Mouse (Mus musculus): ENCODE results near the gene Olfr1480. TPM values are rescaled to one million over a fixed set of nuclear protein-coding genes. Genes with fewer than 3 reads are reported as not detected.

Olfr1480 gene
- not detected in 2 replicates for polyA plus RNA-seq (2012; rRNA removed)

GRCm38 (mm10) chr19:13527613-13528012 lies at the start of gene Olfr1480:
Gene Olfr1480, plus strand, starts transcription at chr19:13527913.
- no peak within 1 kb of the TSS for H3K4me3 ChIP-seq (ENCODE audit: control insufficient read depth, low read depth, low read length)
- no peaks in the 10 kb centered on the region for H3K4me1 ChIP-seq (ENCODE audit: control insufficient read depth, insufficient read depth, low read length)
- no peaks in the 10 kb centered on the region for H3K36me3 ChIP-seq (ENCODE audit: control insufficient read depth, insufficient read depth, low read length)
- H3K27ac ChIP-seq (ENCODE audit: control insufficient read depth, insufficient read depth, low read depth, low read length), result no peak within 1 kb of the TSS
- no peaks in the 10 kb centered on the region for H3K27me3 ChIP-seq (ENCODE audit: control insufficient read depth, insufficient read depth, low read length)
- no peak for TF ChIP-seq POLR2A (IDR thresholded peaks at IDR 0.05; ENCODE audit: control insufficient read depth, low read depth, low read length)

DNA sequence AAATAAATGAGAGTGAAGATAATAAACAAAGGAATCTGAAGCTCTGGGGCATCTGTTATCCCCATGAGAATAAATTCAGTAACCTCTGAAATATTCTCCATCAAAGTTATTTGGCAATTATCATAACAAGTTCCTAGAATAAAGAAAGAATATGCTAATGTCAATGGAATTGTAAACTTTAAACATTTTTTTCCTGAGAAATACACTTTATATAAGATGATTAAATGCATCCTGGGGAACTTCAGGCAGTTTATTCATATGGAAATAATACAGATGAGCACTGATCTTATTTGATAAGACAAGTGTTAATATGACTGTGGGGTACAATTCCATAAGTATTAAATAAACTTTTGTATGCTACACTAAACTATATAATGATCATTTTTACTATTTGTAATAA lies 47.6 kb upstream of the Olfr1480 start, which contains the start of gene Olfr1475:
Gene Olfr1475, minus strand, starts transcription at position 101 of the 400 bp plus-strand sequence.
- no peak for TF ChIP-seq CTCF (IDR thresholded peaks at IDR 0.05; ENCODE audit: control insufficient read depth, insufficient read depth, insufficient replicate concordance, low read depth, low read length)
- TF ChIP-seq POLR2A (IDR thresholded peaks at IDR 0.05; ENCODE audit: control insufficient read depth, low read depth, low read length), result no peak
- H3K4me3 ChIP-seq (ENCODE audit: control insufficient read depth, low read depth, low read length), result no peak within 1 kb of the TSS
- H3K36me3 ChIP-seq (ENCODE audit: control insufficient read depth, insufficient read depth, low read length), result no peaks in the 10 kb centered on the region
- H3K27me3 ChIP-seq (ENCODE audit: control insufficient read depth, insufficient read depth, low read length), result no peaks in the 10 kb centered on the region
- no peak within 1 kb of the TSS for H3K27ac ChIP-seq (ENCODE audit: control insufficient read depth, insufficient read depth, low read depth, low read length)
- H3K4me1 ChIP-seq (ENCODE audit: control insufficient read depth, insufficient read depth, low read length), result no peaks in the 10 kb centered on the region

DNA sequence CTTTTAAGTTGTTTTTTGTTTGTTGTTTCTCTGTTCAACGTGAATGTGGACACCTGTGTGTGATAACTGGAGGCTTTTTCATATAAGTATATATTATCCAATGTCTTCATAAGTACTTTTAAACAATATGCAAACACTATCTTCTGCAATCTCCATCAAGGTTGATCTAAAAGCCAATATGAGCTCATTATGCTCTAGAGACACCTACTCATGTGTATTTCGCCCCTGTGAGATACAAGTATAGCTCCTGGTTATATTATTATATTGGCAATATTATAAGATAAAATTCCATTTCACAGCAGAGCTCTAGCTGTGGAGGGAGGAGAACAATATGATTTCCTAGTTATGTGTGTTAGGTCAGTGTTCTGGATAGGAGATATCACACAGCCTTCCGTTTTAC lies 27.5 kb upstream of the Olfr1480 start, which contains the start of gene Olfr1477:
Gene Olfr1477, plus strand, starts transcription at position 301 of the 400 bp plus-strand sequence.
- Histone ChIP-seq H3K36me3 (ENCODE audit: control insufficient read depth, insufficient read depth, low read length) (no peaks in the 10 kb centered on the region), H3K4me1 (ENCODE audit: control insufficient read depth, insufficient read depth, low read length) (no peaks in the 10 kb centered on the region), H3K4me3 (ENCODE audit: control insufficient read depth, low read depth, low read length) (no peak within 1 kb of the TSS), H3K27me3 (ENCODE audit: control insufficient read depth, insufficient read depth, low read length) (no peaks in the 10 kb centered on the region), H3K27ac (ENCODE audit: control insufficient read depth, insufficient read depth, low read depth, low read length) (no peak within 1 kb of the TSS)
- TF ChIP-seq CTCF (IDR thresholded peaks at IDR 0.05; ENCODE audit: control insufficient read depth, insufficient read depth, insufficient replicate concordance, low read depth, low read length) (no peak), POLR2A (IDR thresholded peaks at IDR 0.05; ENCODE audit: control insufficient read depth, low read depth, low read length) (no peak)

Other genes with a start within 250 kb of the Olfr1480 start
- gene Olfr1465, start 212.4 kb upstream of the Olfr1480 start, polyA plus RNA-seq (2012; rRNA removed), result not detected in 2 replicates
- not detected in 2 replicates for gene Olfr1466, start 189.1 kb upstream of the Olfr1480 start, polyA plus RNA-seq (2012; rRNA removed)
- not detected in 2 replicates for gene Olfr1467, start 165.7 kb upstream of the Olfr1480 start, polyA plus RNA-seq (2012; rRNA removed)
- gene Olfr1469, start 120.1 kb upstream of the Olfr1480 start, polyA plus RNA-seq (2012; rRNA removed), result not detected in 2 replicates
- not detected in 2 replicates for gene Olfr1471, start 84.5 kb upstream of the Olfr1480 start, polyA plus RNA-seq (2012; rRNA removed)
- gene Olfr1472, start 71.8 kb upstream of the Olfr1480 start, polyA plus RNA-seq (2012; rRNA removed), result not detected in 2 replicates
- gene Olfr1474, start 58.3 kb upstream of the Olfr1480 start, polyA plus RNA-seq (2012; rRNA removed), result not detected in 2 replicates
- gene Olfr1475, start 47.7 kb upstream of the Olfr1480 start, polyA plus RNA-seq (2012; rRNA removed), result not detected in 2 replicates
- not detected in 2 replicates for gene Olfr1477, start 27.4 kb upstream of the Olfr1480 start, polyA plus RNA-seq (2012; rRNA removed)
- not detected in 2 replicates for gene Olfr1484, start 55.6 kb downstream of the Olfr1480 start, polyA plus RNA-seq (2012; rRNA removed)
- gene Olfr1487, start 89.5 kb downstream of the Olfr1480 start, polyA plus RNA-seq (2012; rRNA removed), result not detected in 2 replicates
- gene Olfr1489, start 103.7 kb downstream of the Olfr1480 start, polyA plus RNA-seq (2012; rRNA removed), result not detected in 2 replicates
- gene Olfr1490, start 123.2 kb downstream of the Olfr1480 start, polyA plus RNA-seq (2012; rRNA removed), result not detected in 2 replicates
- gene Olfr1491, start 169.4 kb downstream of the Olfr1480 start, polyA plus RNA-seq (2012; rRNA removed), result not detected in 2 replicates
- gene Olfr1493-ps1, start 195.4 kb downstream of the Olfr1480 start, polyA plus RNA-seq (2012; rRNA removed), result not detected in 2 replicates
- not detected in 2 replicates for gene Olfr1494, start 211.8 kb downstream of the Olfr1480 start, polyA plus RNA-seq (2012; rRNA removed)
- gene Olfr1495, start 236.7 kb downstream of the Olfr1480 start, polyA plus RNA-seq (2012; rRNA removed), result not detected in 2 replicates
- not detected in 2 replicates for gene Olfr1496, start 250.0 kb downstream of the Olfr1480 start, polyA plus RNA-seq (2012; rRNA removed)